ENCODE assay signal across 8 mouse cellular contexts in the genomic region with DNA sequence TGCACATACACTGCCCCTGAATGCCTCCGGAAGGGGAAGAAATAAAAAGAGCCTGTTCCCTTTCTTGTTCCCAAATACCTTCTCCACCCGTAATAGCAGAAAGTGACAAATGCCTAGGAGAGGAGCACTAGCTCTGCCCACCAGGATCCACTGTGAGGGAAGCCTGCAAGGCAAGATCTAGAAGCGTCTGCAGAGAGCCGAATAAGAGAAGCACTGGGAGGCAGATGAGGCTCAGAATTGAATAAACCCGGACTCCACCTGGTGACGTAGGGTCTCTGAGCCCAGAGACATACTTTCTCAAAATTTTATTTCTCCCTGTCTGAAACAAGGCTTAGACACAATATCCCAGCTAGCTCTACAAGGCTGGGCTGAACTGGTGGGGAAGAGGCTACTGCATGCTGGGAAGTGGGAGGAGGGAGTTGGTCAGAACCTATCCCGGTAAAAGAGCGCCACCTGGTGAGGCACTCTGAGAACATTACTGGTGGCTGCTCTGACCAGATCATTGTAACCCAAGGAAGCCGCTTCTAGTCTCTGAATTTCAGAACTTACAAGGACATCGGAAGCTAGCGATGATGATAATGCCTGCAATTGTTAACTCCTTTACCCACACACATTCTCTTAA. TPM values are rescaled to one million over a fixed set of nuclear protein-coding genes. Genes with fewer than 3 reads are reported as not detected.
DNase-seq lines count a peak whose midpoint lies in the region; ATAC-seq lines count a peak whose summit lies in the region.

No protein-coding gene starts in this region.

- peak overlapping the region; percentile 51; the same call in 1 of the 2 replicates for H3K9ac ChIP-seq in hindbrain, embryonic 16.5 days (ENCODE audit: low read depth, low read length)

- peak overlapping the region; percentile 51 for H3K4me2 ChIP-seq in hindbrain, embryonic 16.5 days (ENCODE audit: low read length)

- no peaks in the 10 kb centered on the region for H3K27me3 ChIP-seq in hindbrain, embryonic 16.5 days (replicated peaks; ENCODE audit: control insufficient read depth, insufficient read depth, low read length)

- no peaks in the 10 kb centered on the region for H3K9me3 ChIP-seq in hindbrain, embryonic 16.5 days (ENCODE audit: control insufficient read depth, low read length)

- peak; percentile 60 for DNase-seq in T-cell, adult 2 months (ENCODE audit: low spot score)
- peak; percentile 91 to 94 for DNase-seq in cerebellum, postnatal 36 days
- peak; percentile 86 for DNase-seq in gastrocnemius, adult 18-20 months (ENCODE audit: low spot score)
- DNase-seq in left cerebral cortex, adult 11 months (ENCODE audit: low spot score), result peak; percentile 89
- DNase-seq in lung, postnatal 36 days, result peak; percentile 92
- DNase-seq in retina, postnatal 7 days (ENCODE audit: low read depth, low spot score), result peak; percentile 86
- peak; percentile 62 to 69 for DNase-seq in urinary bladder, adult 18-20 months (ENCODE audit: low spot score in 2 of 2)

- peak; percentile 94 for ATAC-seq in hindbrain, embryonic 16.5 days

- peaks cover 3% of the 10 kb centered on the region for H3K4me1 ChIP-seq in hindbrain, embryonic 16.5 days (ENCODE audit: control insufficient read depth, insufficient read depth, low read depth, low read length)

- no peaks in the 10 kb centered on the region for H3K36me3 ChIP-seq in hindbrain, embryonic 16.5 days (ENCODE audit: control insufficient read depth, insufficient read depth, low read length)

- H3K4me3 ChIP-seq in hindbrain, embryonic 16.5 days (ENCODE audit: low read length), result peak overlapping the region; percentile 10; the same call in 1 of the 2 replicates

- H3K27ac ChIP-seq in hindbrain, embryonic 16.5 days (ENCODE audit: low read depth, low read length), result no peak overlapping the region

- 27% methylated on average over 11 of the region's 11 CpGs for WGBS in hindbrain, embryonic 16.5 days

RNA-seq across cellular contexts. Expression of a gene that starts 45.2 kb away (rescaled TPM):
- total RNA-seq in gastrocnemius, adult 18-20 months (2021), result 10 to 100 TPM; 14.2 to 14.5 TPM
- 48.7 and 52.0 TPM in 2 replicates for polyA plus RNA-seq in hindbrain, embryonic 16.5 days (2015; fragmentation: Nextera tagmentation; extraction: Ambion mirVana)

RNA-seq across cellular contexts. Expression of a gene that starts 53.7 kb away (rescaled TPM):
- total RNA-seq in gastrocnemius, adult 18-20 months (2021), result 1 to 10 TPM in 1 of 2 experiments, under 1 TPM in 1; 0.71 to 1.1 TPM
- 27.0 and 32.7 TPM in 2 replicates for polyA plus RNA-seq in hindbrain, embryonic 16.5 days (2015; fragmentation: Nextera tagmentation; extraction: Ambion mirVana)
